Mouse (Mus musculus): ENCODE results near the gene Plk5.

DNA sequence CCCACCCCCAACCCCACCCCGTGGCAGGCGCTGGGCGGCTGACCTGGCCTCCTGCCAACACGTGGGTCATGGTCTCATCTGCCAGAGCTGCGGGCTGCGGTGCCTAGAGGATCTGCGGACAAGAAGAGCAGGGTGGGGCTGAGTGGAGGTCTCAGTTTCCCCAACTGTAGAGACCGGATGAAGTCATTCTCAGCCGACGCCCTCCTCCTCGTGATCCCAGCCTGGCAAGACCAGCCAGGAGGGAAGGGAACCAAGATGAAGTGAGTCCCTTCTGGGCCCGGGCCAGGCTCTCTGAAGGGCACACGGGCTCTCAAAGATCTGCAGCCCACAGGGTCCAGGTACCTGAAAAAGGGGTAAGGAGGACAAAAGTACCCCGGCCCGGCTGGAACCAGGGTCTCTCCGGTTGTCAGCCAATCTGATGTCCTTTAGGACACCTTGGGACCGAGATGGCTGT, 8.7 kb upstream of the Plk5 start:
- TF ChIP-seq MAZ (IDR thresholded peaks at IDR 0.05; ENCODE audit: low read depth, low read length), result no peak
- TF ChIP-seq CTCF (IDR thresholded peaks at IDR 0.05 in 2 of 3, conservative IDR thresholded peaks at IDR 0.05 in 1 of 3; ENCODE audit: control insufficient read depth in 1 of 3, insufficient read depth in 1 of 3, low read depth in 2 of 3, low read length in 3 of 3, poor library complexity in 1 of 3, severe bottlenecking in 1 of 3), result no peak
- no peak for TF ChIP-seq EP300 (IDR thresholded peaks at IDR 0.05; ENCODE audit: low read depth in 1 of 2, low read length in 2 of 2)
- no peak for TF ChIP-seq POLR2A (IDR thresholded peaks at IDR 0.05; ENCODE audit: control insufficient read depth in 1 of 2, insufficient read depth in 1 of 2, low read depth in 1 of 2, low read length in 2 of 2, poor library complexity in 1 of 2)
